Mouse (Mus musculus): ENCODE measurements around the gene Tex19.1. TPM values are rescaled to one million over a fixed set of nuclear protein-coding genes. Genes with fewer than 3 reads are reported as not detected.

The Tex19.1 gene
- polyA plus RNA-seq, 1 experiment from 2014 or later: not detected

DNA sequence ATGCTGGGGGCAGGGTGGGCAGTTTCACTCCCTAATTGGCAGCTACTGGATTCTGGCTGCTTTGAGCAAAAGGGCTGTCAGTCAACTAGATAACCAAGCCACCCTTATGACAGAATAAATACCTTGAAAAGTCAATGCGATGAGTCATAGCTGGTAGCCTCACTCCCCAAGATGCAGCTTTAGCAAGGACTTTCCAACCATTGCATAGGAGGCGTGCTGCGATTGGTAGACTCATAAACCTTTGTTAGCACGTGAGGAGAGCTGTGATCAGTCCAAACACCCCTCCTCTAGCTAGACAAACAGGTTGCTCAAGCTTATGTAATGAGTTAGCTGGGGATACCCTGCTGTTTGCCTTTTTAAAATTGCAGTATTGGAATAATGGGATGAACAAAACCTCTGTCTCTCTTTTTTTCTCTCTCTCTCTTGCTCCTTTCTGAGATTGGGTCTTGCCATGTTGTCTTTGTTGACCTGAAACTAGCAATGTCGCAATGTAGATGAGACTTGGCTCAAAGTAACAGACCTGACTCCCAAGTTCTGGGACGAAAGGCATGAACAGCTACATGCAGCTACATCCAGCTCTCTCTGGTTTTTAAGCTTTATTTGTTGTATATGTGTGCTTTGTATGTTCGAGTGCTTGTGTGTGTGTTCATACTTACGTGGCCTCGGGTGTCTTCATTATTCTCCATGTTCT is 2.5 kb upstream of the Tex19.1 start:
- Histone ChIP-seq H3K4me2 (no peak overlapping the region), H3K27ac (no peak overlapping the region), H3K4me1 (replicated peaks) (no peaks in the 10 kb centered on the region), H3K9me3 (replicated peaks) (no peaks in the 10 kb centered on the region), H3K9ac (no peak overlapping the region), H3K36me3 (no peaks in the 10 kb centered on the region), H3K4me3 (no peak overlapping the region), H3K27me3 (0 out of 2 replicates have a peak, but pooled peaks cover 3% of the 10 kb centered on the region)
- 73% methylated on average over 9 of the region's 9 CpGs for WGBS
- no peak for ATAC-seq (replicated peaks; ENCODE audit: insufficient number of reproducible peaks, insufficient read depth, low FRiP score, low read depth)

DNA sequence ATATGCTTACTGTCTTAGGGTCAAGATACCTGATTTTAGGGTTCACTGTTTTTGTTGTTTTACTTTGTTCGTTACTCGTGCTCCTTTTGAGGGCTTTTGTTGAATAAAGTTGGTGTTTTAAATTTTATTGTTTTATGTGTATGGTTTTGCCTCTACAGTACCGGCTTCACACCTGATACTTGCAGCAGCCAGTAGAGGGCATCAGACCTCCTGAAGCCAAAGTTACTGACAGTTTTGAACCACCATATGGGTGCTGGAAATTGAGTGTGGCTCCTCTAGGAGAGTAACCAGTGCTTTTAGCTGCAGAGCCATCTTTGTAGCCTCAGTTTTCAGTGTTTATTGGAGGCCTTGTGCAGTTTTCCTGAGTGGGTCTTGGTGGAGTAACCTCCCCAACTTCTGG is 2.2 kb downstream of the Tex19.1 start:
- no peak for ATAC-seq (replicated peaks; ENCODE audit: insufficient number of reproducible peaks, insufficient read depth, low FRiP score, low read depth)
- H3K36me3 ChIP-seq: no peaks in the 10 kb centered on the region
- no peaks in the 10 kb centered on the region for H3K4me1 ChIP-seq (replicated peaks)
- no peak overlapping the region for H3K9ac ChIP-seq
- no peaks in the 10 kb centered on the region for H3K9me3 ChIP-seq (replicated peaks)
- H3K4me3 ChIP-seq: no peak overlapping the region
- no peaks in the 10 kb centered on the region for H3K27me3 ChIP-seq
- WGBS: 91% methylated on average over 3 of the region's 3 CpGs
- no peak overlapping the region for H3K4me2 ChIP-seq
- no peak overlapping the region for H3K27ac ChIP-seq

DNA sequence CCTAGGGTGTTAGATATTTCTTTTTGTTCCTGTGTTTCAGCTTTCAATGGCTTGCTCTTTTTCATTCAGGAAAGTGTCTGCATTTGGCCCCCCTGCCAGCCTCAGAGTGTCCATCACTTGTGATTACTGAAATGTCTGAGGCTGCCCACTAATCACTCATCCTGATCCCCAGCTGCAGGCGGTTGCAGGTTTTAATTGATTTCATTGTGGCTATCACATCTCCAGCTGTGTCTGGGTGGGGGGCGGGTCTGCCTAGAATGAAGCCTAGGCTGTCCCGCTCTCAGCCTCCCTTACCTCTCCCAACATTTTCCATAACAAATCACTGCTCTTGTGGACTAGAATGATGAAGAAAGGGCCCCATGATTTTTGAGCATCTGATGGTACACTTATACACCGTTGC is 8.3 kb downstream of the Tex19.1 start:
- ATAC-seq (replicated peaks; ENCODE audit: insufficient number of reproducible peaks, insufficient read depth, low FRiP score, low read depth): no peak
- H3K4me2 ChIP-seq: no peak overlapping the region
- WGBS: 43% methylated on average over 4 of the region's 4 CpGs
- H3K9me3 ChIP-seq (replicated peaks): no peaks in the 10 kb centered on the region
- no peaks in the 10 kb centered on the region for H3K36me3 ChIP-seq
- no peak overlapping the region for H3K27ac ChIP-seq
- no peak overlapping the region for H3K4me3 ChIP-seq
- H3K9ac ChIP-seq: no peak overlapping the region
- H3K4me1 ChIP-seq (replicated peaks): peaks cover 12% of the 10 kb centered on the region
- H3K27me3 ChIP-seq: peaks cover 48% of the 10 kb centered on the region

DNA sequence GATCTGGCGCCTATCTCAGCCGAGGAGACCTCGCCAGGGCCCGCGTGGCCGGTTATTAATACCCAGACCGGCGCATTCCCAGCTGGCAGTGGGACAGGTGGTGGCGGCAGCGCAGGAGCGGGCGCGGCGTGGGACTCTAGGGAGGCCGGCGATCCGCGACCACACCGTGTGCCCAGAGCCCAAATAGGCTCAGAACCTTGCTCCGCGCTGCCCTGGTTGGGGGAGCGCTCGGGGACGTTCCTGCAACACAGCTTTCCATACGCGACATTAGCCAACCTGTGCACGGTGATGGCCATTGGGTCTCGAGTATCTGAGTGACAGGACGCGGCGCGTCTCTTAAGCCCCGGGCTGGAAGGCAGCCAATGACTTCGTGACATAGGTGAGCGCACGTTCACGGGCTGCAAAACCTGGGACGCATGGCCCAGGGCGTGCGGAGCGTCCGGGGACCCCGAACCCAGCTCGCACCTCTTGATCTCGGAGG is 10.5 kb downstream of the Tex19.1 start:
- WGBS: under 1% methylated on average over 45 of the region's 45 CpGs
- peaks cover 57% of the 10 kb centered on the region for H3K27me3 ChIP-seq

DNA sequence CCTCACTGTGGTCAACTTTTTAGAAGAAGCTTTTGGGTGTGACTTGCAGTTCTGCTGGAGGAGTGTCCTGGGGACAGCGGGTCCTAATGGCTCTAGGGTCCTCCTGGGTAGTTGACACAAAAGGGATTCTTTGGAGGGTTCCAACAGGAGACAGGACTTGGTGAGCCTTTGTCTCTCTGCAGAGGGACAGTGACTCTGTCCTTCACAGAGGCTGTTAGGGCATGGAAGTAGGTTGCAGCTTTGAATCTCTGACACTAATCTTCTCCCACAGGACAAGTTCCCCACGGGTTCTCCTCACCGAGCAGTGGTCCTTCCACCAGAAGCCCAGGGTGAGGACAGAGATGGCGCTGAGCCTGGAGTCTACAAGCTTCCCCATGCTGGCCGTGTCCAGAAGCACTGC is 14.0 kb downstream of the Tex19.1 start, which contains the start of gene Uts2r:
Uts2r (plus strand) TSS at position 301 of the 400 bp plus-strand sequence.
- Histone ChIP-seq H3K27ac (no peak within 1 kb of the TSS), H3K27me3 (peaks cover 42% of the 10 kb centered on the region), H3K9ac (no peak within 1 kb of the TSS), H3K4me1 (replicated peaks) (peaks cover 12% of the 10 kb centered on the region), H3K4me2 (no peak within 1 kb of the TSS), H3K4me3 (no peak within 1 kb of the TSS), H3K36me3 (no peaks in the 10 kb centered on the region), H3K9me3 (replicated peaks) (no peaks in the 10 kb centered on the region)
- 83% methylated on average over 5 of the region's 5 CpGs for WGBS
- no peak for ATAC-seq (replicated peaks; ENCODE audit: insufficient number of reproducible peaks, insufficient read depth, low FRiP score, low read depth)

More for the DNA sequence above, 10.5 kb downstream of the Tex19.1 start:
- peak overlapping the region; percentile 82 for H3K4me2 ChIP-seq
- peak overlapping the region; percentile 42; the same call in 1 of the 2 replicates for H3K9ac ChIP-seq
- no peaks in the 10 kb centered on the region for H3K36me3 ChIP-seq
- H3K4me1 ChIP-seq (replicated peaks): peaks cover 12% of the 10 kb centered on the region
- no peak overlapping the region for H3K27ac ChIP-seq
- no peaks in the 10 kb centered on the region for H3K9me3 ChIP-seq (replicated peaks)
- H3K4me3 ChIP-seq: peak overlapping the region; percentile 42
- ATAC-seq (replicated peaks; ENCODE audit: insufficient number of reproducible peaks, insufficient read depth, low FRiP score, low read depth): no peak

DNA sequence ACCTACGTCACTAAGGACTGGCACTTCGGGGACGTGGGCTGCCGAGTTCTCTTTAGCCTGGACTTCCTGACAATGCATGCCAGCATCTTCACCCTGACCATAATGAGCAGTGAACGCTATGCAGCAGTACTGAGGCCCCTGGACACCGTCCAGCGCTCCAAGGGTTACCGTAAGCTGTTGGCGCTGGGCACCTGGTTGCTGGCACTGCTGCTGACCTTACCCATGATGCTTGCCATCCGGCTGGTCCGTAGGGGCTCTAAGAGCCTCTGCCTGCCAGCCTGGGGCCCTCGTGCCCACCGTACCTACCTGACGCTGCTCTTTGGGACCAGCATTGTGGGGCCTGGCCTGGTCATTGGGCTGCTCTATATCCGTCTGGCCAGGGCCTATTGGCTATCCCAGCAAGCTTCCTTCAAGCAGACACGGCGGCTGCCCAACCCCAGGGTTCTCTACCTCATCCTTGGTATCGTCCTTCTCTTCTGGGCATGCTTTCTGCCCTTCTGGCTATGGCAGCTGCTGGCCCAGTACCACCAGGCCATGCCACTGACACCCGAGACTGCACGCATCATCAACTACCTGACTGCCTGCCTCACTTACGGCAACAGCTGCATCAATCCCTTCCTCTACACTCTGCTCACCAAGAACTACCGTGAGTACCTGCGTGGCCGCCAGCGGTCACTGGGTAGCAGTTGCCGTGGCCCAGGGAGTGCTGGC is 14.8 kb downstream of the Tex19.1 start:
- no peak for ATAC-seq (replicated peaks; ENCODE audit: insufficient number of reproducible peaks, insufficient read depth, low FRiP score, low read depth)
- Histone ChIP-seq H3K9me3 (replicated peaks) (no peaks in the 10 kb centered on the region), H3K4me2 (no peak overlapping the region), H3K36me3 (no peaks in the 10 kb centered on the region), H3K4me3 (no peak overlapping the region), H3K27me3 (peaks cover 34% of the 10 kb centered on the region), H3K4me1 (replicated peaks) (peaks cover 11% of the 10 kb centered on the region), H3K9ac (no peak overlapping the region), H3K27ac (no peak overlapping the region)
- 89% methylated on average over 26 of the region's 26 CpGs for WGBS

DNA sequence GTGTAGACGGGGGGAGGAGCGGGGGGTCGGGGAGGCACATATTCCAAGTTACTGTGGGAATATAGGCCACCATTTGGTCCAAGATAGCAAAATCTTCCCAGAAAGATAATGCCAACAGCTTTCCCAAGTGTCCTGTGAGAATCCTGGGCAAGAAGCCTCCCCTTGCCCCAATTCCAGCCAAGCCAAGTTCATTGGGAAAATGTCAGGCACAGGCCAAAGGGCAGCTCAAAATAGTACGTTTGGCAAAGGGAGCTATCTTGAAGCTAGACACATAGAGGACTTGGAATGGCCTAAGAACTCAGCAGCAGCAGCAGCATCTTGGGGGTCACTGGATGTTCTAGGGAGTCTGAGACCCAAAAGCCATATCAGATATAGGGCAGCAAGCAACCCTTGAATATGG is 17.8 kb downstream of the Tex19.1 start:
- no peak overlapping the region for H3K4me3 ChIP-seq
- H3K4me1 ChIP-seq (replicated peaks): no peaks in the 10 kb centered on the region
- H3K36me3 ChIP-seq: no peaks in the 10 kb centered on the region
- WGBS: 78% methylated on average over 4 of the region's 4 CpGs
- H3K27me3 ChIP-seq: peaks cover 9% of the 10 kb centered on the region; the same call in 1 of the 2 replicates
- H3K27ac ChIP-seq: no peak overlapping the region
- H3K9me3 ChIP-seq (replicated peaks): no peaks in the 10 kb centered on the region
- no peak overlapping the region for H3K4me2 ChIP-seq
- no peak overlapping the region for H3K9ac ChIP-seq
- ATAC-seq (replicated peaks; ENCODE audit: insufficient number of reproducible peaks, insufficient read depth, low FRiP score, low read depth): no peak

DNA sequence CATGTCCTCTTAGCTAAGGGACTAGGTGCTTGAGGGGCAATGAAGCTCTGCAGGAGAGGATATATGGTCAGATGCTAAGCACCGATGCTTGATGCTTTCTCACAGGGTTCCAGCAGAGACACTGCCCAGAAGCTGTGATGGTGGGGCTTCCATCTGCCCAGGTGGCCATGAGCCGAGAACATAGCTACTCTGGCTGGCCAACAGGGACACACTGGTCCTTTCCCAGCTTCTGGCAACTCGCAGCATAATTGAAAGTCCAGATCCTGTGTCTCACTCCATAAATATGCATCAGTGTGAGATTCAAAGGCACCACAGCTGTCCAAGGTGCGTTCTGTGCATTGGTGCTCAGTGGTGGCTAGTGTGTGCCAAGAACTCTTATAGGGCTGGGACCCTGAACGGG is 27.3 kb downstream of the Tex19.1 start:
- Histone ChIP-seq H3K4me2 (no peak overlapping the region), H3K9me3 (replicated peaks) (no peaks in the 10 kb centered on the region), H3K27ac (no peak overlapping the region), H3K4me1 (replicated peaks) (peaks cover 2% of the 10 kb centered on the region; the same call in 1 of the 2 replicates), H3K27me3 (no peaks in the 10 kb centered on the region), H3K9ac (no peak overlapping the region), H3K36me3 (no peaks in the 10 kb centered on the region), H3K4me3 (no peak overlapping the region)
- WGBS: 82% methylated on average over 5 of the region's 5 CpGs
- no peak for ATAC-seq (replicated peaks; ENCODE audit: insufficient number of reproducible peaks, insufficient read depth, low FRiP score, low read depth)

DNA sequence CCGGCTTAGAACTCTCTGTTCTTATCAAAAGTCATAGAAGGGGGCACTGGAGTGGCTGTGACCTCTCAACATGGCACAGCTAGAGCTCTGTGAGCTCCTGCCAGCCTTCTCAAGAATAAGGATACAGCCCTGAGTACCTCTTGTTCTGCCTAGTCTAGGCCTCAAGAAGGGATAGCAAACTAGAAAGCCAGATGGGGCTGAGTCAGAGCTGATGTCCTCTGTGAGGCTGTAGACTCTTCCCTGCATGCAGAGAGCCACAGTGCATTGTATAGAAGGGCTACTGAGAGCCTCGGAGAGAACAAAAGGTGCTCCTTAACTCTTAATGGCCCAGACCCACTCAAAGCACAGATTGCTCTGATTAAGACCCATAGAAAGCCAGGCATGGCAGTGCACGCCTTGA is 28.3 kb downstream of the Tex19.1 start:
- no peak for ATAC-seq (replicated peaks; ENCODE audit: insufficient number of reproducible peaks, insufficient read depth, low FRiP score, low read depth)
- Histone ChIP-seq H3K27me3 (no peaks in the 10 kb centered on the region), H3K4me3 (no peak overlapping the region), H3K9me3 (replicated peaks) (no peaks in the 10 kb centered on the region), H3K36me3 (no peaks in the 10 kb centered on the region), H3K4me1 (replicated peaks) (peaks cover 2% of the 10 kb centered on the region; the same call in 1 of the 2 replicates), H3K9ac (no peak overlapping the region), H3K4me2 (no peak overlapping the region), H3K27ac (no peak overlapping the region)
- WGBS: 61% methylated on average over 3 of the region's 3 CpGs

DNA sequence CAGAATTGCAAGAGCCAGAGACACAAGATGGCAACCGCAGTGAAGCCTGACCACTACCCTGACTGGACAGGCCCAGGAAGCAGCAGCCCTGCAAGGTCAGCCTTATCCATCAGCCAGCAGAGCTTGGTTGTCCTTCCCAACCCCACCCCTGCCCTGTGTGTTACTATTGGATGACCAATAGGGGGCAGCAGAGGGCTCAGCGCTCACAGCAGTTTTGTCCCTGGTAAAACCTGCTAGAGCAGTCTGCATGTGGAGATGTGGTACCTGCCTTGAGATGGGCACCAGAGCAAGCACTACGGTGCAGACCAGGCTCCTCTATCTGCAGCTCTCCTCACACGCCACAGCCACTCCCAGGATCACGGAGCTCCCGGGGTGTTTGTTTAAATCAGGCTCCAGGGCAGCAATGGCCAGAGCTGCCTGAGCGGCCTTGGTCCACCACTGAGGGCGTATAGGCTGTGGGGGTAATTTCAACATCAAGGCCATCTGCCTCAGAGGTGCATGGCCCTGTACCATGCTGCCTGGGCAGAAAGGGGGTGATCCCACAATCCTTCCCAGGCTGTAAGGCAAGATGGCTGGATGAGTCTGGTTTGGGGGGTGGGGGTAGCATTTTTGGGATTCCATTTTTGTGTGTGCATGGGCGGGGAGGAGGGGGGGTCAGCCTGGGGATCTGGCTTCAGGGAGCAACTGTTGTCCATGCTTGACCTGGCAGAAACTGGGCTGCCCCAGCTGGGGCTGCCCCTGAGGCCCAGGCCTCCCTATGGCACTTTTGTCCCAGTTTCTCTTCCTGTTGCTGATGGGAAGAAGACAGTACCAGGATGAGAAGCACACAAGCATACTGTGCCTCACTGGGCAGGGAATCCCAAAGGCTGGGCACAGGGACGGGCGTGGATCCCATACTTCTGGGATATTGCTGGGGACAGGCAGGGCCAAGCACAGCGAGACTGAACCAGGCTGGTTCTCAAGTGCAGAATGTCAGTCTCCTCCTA is 30.6 kb downstream of the Tex19.1 start:
- Histone ChIP-seq H3K4me1 (replicated peaks) (peaks cover 2% of the 10 kb centered on the region; the same call in 1 of the 2 replicates), H3K36me3 (no peaks in the 10 kb centered on the region), H3K4me2 (no peak overlapping the region), H3K27ac (no peak overlapping the region), H3K27me3 (no peaks in the 10 kb centered on the region), H3K9me3 (replicated peaks) (no peaks in the 10 kb centered on the region), H3K4me3 (no peak overlapping the region), H3K9ac (no peak overlapping the region)
- peak; percentile 23; the same call in 1 of the 2 replicates for ATAC-seq (replicated peaks; ENCODE audit: insufficient number of reproducible peaks, insufficient read depth, low FRiP score, low read depth)
- 55% methylated on average over 12 of the region's 12 CpGs for whole genome bisulfite sequencing

DNA sequence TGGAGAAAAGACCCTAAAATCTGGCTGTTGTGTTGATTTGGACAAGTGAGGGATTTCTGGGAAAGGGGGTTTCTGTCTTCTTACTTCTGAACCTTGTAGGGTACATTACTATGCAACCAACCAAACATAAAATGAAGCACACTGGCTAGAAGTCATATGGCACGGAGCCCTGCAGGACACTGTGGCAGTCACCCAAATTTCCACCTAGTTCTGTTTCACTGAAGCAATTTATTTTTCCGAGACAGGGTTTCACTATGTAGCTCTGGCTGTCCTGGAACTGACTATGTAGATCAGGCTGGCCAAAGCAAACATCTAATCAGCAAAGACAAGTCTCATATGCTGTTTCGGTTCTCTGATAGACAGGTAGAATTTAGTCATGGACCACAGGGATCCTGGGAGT is 43.7 kb downstream of the Tex19.1 start:
- no peaks in the 10 kb centered on the region for H3K36me3 ChIP-seq
- H3K27me3 ChIP-seq: no peaks in the 10 kb centered on the region
- no peak overlapping the region for H3K4me3 ChIP-seq
- no peak overlapping the region for H3K27ac ChIP-seq
- no peak overlapping the region for H3K4me2 ChIP-seq
- no peaks in the 10 kb centered on the region for H3K4me1 ChIP-seq (replicated peaks)
- no peak overlapping the region for H3K9ac ChIP-seq
- 63% methylated on average over 3 of the region's 3 CpGs for WGBS
- ATAC-seq (replicated peaks; ENCODE audit: insufficient number of reproducible peaks, insufficient read depth, low FRiP score, low read depth): no peak
- H3K9me3 ChIP-seq (replicated peaks): no peaks in the 10 kb centered on the region
